Mouse (Mus musculus) bone marrow macrophage, adult 2 months (primary cell): ENCODE data around the gene Hunk.

Experiments used
- CTCF ChIP-seq: IDR thresholded peaks from 2 replicates; pipeline ENCODE4 v1.5.1; 2012; ENCODE audit warnings: low read depth, mild to moderate bottlenecking, low read length, moderate library complexity
- POLR2A ChIP-seq: IDR thresholded peaks from 2 replicates; pipeline ENCODE4 v1.6.1; 2012; ENCODE audit warnings: mild to moderate bottlenecking, low read depth, low read length, borderline replicate concordance

GRCm38 (mm10) chr16:90351726-90352125 lies 34.1 kb upstream of the Hunk start:
- TF ChIP-seq CTCF (no peak), POLR2A (no peak)
